Mouse (Mus musculus) embryo, embryonic 10.5 days (tissue): ENCODE measurements at regions not wholly inside any gene's neighbourhood (a gene's known extent, or its start where the extent isn't known, plus 50 kb on each side); places are given as distances from the start of the nearest gene placed in this dataset.
A peak's percentile ranks its signal among the peaks of the same experiment; 100 is the strongest.
"Not testable (repeated sequence)": the region's sequence is repeated elsewhere in the genome, so short reads cannot be mapped to it uniquely, and the experiment has no call there.

Source experiments
- DNase-seq: peaks from one replicate; pipeline ENCODE4 v3.0.0-alpha.2; 2015; ENCODE audit warnings: low spot score

DNA sequence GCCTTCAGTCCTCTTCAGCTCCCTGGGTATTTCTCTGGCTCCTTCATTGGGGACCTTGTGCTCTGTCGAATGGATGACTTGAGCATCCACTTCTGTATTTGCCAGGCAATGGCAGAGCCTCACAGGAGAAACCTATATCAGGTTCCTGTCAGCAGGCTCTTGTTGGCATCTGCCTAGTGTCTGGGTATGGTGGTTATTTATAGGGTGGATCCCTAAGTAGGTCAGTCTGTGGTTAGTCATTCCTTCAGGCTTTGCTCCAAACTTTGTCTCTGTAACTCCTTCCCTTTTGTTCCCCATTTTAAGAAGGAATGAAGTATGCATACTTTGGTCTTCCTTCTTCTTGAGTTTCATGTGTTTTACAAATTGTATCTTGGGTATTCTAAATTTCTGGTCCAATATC, 522.4 kb upstream of the St8sia4 start:
- DNase-seq = not testable (repeated sequence)

GRCm38 (mm10) chr1:96166767-96167166, 499.4 kb upstream of the St8sia4 start:
- DNase-seq = no peak

GRCm38 (mm10) chr1:96155484-96155883, 488.1 kb upstream of the St8sia4 start:
- DNase-seq = no peak

GRCm38 (mm10) chr1:96128618-96129017, 461.2 kb upstream of the St8sia4 start:
- no peak for DNase-seq

DNA sequence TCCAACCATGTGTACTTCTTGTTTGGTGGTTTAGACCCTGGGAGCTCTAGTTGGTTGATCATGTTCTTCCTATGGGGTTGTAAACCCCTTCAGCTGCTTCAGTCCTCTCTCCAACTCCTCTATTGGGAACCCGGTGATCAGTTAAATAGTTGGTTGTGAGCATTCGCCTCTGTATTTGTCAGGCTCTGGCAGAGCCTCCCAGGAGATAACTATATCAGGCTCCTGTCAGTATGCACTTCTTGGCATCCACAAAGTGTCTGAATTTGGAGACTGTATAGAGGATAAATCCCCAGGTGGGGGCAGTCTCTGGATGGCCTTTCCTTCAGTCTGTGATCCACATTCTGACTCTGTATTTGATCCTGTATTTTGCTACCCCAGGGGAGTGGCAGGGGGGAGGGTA, 440.6 kb upstream of the St8sia4 start:
- DNase-seq = no peak

DNA sequence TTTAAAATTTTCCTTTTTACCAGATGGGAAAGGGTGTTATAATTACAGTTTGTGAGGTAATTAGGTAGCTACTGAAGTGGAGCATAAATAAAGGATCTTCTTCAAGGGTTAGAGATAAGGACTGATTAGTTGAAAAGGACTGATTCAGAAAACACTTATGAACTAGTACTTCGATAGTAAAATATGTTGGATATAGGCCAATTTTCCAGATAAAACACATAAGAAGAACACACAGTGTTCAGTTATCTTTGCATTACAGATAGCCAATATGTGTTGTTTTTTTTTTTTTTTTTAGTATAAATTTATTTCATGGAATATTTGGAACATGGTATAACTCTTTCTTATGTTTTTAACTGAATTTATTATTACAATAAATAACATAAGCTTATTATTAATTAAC, 438.0 kb upstream of the St8sia4 start:
- no peak for DNase-seq

DNA sequence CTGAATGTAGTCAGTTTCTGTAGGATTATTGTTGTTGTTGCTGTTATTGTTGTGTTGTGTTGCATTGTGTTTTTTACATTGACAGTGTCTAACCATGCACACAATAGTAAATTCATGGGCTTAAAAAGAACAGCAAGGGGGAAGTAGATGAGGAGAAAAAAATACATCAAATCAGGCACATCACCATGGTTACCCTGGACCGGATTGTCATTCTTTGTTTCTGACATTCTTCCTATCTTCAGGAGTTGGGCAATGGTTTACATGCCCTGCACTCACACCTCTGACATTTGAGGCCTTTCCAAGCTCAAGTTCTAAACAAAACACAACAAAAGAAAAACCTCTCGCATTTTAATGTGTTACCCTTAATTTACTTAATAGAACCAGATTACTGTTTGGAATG, 416.2 kb upstream of the St8sia4 start:
- DNase-seq = peak; percentile 14

- no peak for DNase-seq
Measured at GRCm38 (mm10) chr1:96074710-96075109, 407.3 kb upstream of the St8sia4 start.

GRCm38 (mm10) chr1:96061335-96061734, 394.0 kb upstream of the St8sia4 start:
- DNase-seq = no peak

- no peak for DNase-seq
Measured at GRCm38 (mm10) chr1:96049260-96049659, 381.9 kb upstream of the St8sia4 start.

GRCm38 (mm10) chr1:96046556-96046955, 379.2 kb upstream of the St8sia4 start:
- DNase-seq = no peak

DNA sequence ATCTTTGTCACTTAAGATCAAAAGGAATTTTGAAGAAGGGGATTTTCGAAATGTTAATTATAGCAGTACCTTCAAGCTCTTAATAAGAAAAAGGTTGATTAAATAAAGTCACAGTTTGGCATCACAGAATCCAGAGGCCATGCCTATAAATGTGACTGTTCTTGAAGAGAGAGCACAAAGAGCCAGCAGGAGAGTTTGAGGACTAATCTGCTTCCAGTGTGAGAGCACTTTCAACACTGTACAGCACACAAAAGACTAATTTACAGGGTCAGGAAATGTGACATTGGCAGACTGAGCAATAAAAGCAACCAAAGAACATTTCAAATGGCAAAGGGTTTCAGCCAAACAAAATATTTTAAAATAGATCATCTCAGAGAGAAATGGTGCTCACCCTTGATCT, 352.1 kb upstream of the St8sia4 start:
- peak; percentile 1 for DNase-seq

GRCm38 (mm10) chr1:96009461-96009860, 342.1 kb upstream of the St8sia4 start:
- DNase-seq = no peak

DNA sequence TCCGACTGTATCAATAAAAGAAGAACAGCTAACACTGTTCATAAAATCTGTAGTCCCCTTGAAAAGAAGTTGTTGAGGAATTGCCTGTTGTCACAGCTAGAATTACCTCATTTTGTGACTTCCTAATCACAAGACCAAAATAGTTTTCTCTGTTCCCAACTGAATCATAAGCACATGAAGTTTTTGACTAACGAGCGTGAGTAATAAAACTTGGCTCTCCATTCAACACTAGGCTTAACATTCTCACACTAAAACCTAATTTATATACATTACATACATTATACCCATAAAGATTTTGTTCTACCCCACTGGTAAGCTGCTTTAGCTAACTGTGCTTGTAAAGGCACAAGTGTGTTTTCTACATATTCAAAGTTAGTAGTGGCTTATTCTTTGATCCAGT, 335.7 kb upstream of the St8sia4 start:
- no peak for DNase-seq

GRCm38 (mm10) chr1:95962164-95962563, 294.8 kb upstream of the St8sia4 start:
- no peak for DNase-seq
